Mouse (Mus musculus): Measurements from ENCODE around the gene Osbpl9.

Osbpl9 gene

GRCm38 (mm10) chr4:109131256-109131872 lies 70.7 kb downstream of the Osbpl9 start:
- no peak for DNase-seq

- no peak for DNase-seq
Measured at GRCm38 (mm10) chr4:109128971-109129370, 73.1 kb downstream of the Osbpl9 start.

GRCm38 (mm10) chr4:109128017-109128416 lies 74.1 kb downstream of the Osbpl9 start:
- DNase-seq = no peak

GRCm38 (mm10) chr4:109126834-109127564 lies 75.1 kb downstream of the Osbpl9 start:
- no peak for DNase-seq

GRCm38 (mm10) chr4:109125746-109126425 lies 76.2 kb downstream of the Osbpl9 start:
- no peak for DNase-seq

- no peak for DNase-seq
Measured at GRCm38 (mm10) chr4:109122830-109123555, 79.1 kb downstream of the Osbpl9 start.

- DNase-seq = no peak
Measured at GRCm38 (mm10) chr4:109120735-109121134, 81.3 kb downstream of the Osbpl9 start.

- DNase-seq = no peak
Measured at GRCm38 (mm10) chr4:109119641-109120125, 82.4 kb downstream of the Osbpl9 start.

- DNase-seq = no peak
Measured at GRCm38 (mm10) chr4:109118327-109118659, 83.8 kb downstream of the Osbpl9 start.

GRCm38 (mm10) chr4:109117596-109118326 lies 84.3 kb downstream of the Osbpl9 start:
- DNase-seq = peak; percentile 96

- DNase-seq = no peak
Measured at GRCm38 (mm10) chr4:109116938-109117337, 85.1 kb downstream of the Osbpl9 start.

- peak; percentile 20 for DNase-seq
Measured at GRCm38 (mm10) chr4:109116494-109116893, 85.6 kb downstream of the Osbpl9 start.

GRCm38 (mm10) chr4:109115742-109116141 lies 86.3 kb downstream of the Osbpl9 start:
- no peak for DNase-seq

GRCm38 (mm10) chr4:109114308-109114707 lies 87.8 kb downstream of the Osbpl9 start:
- no peak for DNase-seq

GRCm38 (mm10) chr4:109112915-109113505 lies 89.1 kb downstream of the Osbpl9 start:
- DNase-seq = no peak

GRCm38 (mm10) chr4:109110978-109111377 lies 91.1 kb downstream of the Osbpl9 start:
- DNase-seq = no peak

GRCm38 (mm10) chr4:109109686-109110085 lies 92.4 kb downstream of the Osbpl9 start:
- DNase-seq = no peak

GRCm38 (mm10) chr4:109109012-109109411 lies 93.1 kb downstream of the Osbpl9 start:
- no peak for DNase-seq

- DNase-seq = no peak
Measured at GRCm38 (mm10) chr4:109106594-109106993, 95.5 kb downstream of the Osbpl9 start.

- no peak for DNase-seq
Measured at GRCm38 (mm10) chr4:109106034-109106433, 96.0 kb downstream of the Osbpl9 start.

- no peak for DNase-seq
Measured at GRCm38 (mm10) chr4:109105254-109105653, 96.8 kb downstream of the Osbpl9 start.

All from cerebellum, adult 11 months (tissue).